Comparison of ENCODE assay signal across 26 mouse cellular contexts in genomic region chr11:45820930-45821329, GRCm38 (mm10).
"Had no signal": no experiment of that assay in that cellular context is flagged by ENCODE, and none has a peak within 500 bp of the region (broad histone marks: within the 10 kb centered on the region; RNA-seq: fewer than 3 reads in every experiment).

No protein-coding gene starts in this region.

- H3K27me3 ChIP-seq: heart, embryonic 12.5 days; hindbrain, embryonic 12.5 days; intestine, embryonic 15.5 days; limb, embryonic 13.5 days; limb, embryonic 15.5 days had no signal

- H3K4me2 ChIP-seq: heart, embryonic 12.5 days; hindbrain, embryonic 12.5 days; hindbrain, embryonic 14.5 days; intestine, embryonic 15.5 days; limb, embryonic 13.5 days; limb, embryonic 15.5 days had no signal

- H3K27ac ChIP-seq: gastrocnemius, adult 2 months; heart, embryonic 10.5 days; hindbrain, embryonic 10.5 days; hindbrain, embryonic 12.5 days; hindbrain, embryonic 14.5 days; intestine, embryonic 15.5 days; layer of hippocampus, adult 2 months; limb, embryonic 15.5 days; liver, embryonic 14.5 days had no signal

- DNase-seq: gastrocnemius, adult 2 months; gastrocnemius, postnatal 10 days; gastrocnemius, postnatal 25 days; heart, adult 18-20 months; heart, postnatal 10 days; heart, postnatal 4 days; kidney, adult 18-20 months; kidney, adult 8-10 months; kidney, postnatal 10 days; kidney, postnatal 25 days; kidney, postnatal 4 days; layer of hippocampus, postnatal 36 days; left cerebral cortex, postnatal 4 days had no signal

- H3K36me3 ChIP-seq: heart, embryonic 10.5 days; heart, embryonic 12.5 days; hindbrain, embryonic 10.5 days; hindbrain, embryonic 12.5 days; intestine, embryonic 15.5 days; limb, embryonic 13.5 days; limb, embryonic 15.5 days had no signal

- H3K4me1 ChIP-seq: heart, embryonic 12.5 days; hindbrain, embryonic 10.5 days; hindbrain, embryonic 12.5 days; limb, embryonic 13.5 days; limb, embryonic 15.5 days had no signal

- H3K9me3 ChIP-seq: heart, embryonic 10.5 days; heart, embryonic 12.5 days; hindbrain, embryonic 10.5 days; hindbrain, embryonic 12.5 days; intestine, embryonic 15.5 days; limb, embryonic 13.5 days; limb, embryonic 15.5 days had no signal

- H3K9ac ChIP-seq: heart, embryonic 12.5 days; hindbrain, embryonic 12.5 days; hindbrain, embryonic 14.5 days; intestine, embryonic 15.5 days; limb, embryonic 13.5 days; limb, embryonic 15.5 days; liver, embryonic 14.5 days had no signal

- H3K4me3 ChIP-seq: gastrocnemius, adult 2 months; heart, embryonic 10.5 days; heart, embryonic 12.5 days; hindbrain, embryonic 10.5 days; hindbrain, embryonic 12.5 days; intestine, embryonic 15.5 days; layer of hippocampus, adult 2 months; limb, embryonic 13.5 days; limb, embryonic 15.5 days had no signal

- ATAC-seq: hindbrain, embryonic 16.5 days; inflammation-experienced regulatory T-cells, adult 6 months; intestine, embryonic 15.5 days; intestine, postnatal 0 days had no signal
